Mouse (Mus musculus) adrenal gland, adult (tissue): ENCODE measurements around the gene Cyba.

Source experiments
- DNase-seq, 2 experiments: peaks; one replicate each; pipeline ENCODE4 v3.0.0; 2022 to 2023; ENCODE audit warnings: low spot score in 1 of 2; ENCODE audit not compliant: inconsistent age in 2 of 2

Gene Cyba

GRCm38 (mm10) chr8:122452154-122452553 lies 19.4 kb upstream of the Cyba start:
- no peak for DNase-seq

DNA sequence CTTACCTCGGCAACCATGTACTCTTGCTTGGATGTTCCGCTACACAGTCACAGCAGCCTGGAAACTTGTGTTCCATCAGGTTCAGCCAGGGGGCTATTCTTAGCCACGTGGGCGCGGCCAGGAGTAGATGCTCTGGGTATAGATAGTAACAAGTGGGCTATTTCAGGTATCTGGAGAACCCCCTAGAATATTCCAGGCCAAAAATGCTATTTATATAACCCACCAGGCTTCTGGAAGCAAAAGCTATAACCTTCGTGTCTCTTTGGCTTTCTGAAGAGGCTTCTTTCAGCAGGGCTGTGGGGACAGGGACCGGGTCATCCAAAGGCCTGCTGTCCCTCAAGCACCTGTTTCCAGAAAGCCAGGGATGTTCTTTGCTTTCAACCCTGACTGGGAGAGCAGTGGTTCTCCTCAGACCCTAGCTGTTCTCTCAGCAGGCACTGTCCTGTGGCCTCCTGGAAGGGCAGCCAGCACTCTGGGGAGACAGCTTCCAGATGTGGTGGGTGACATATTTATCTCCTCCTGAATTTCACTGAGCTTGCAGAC lies 18.5 kb upstream of the Cyba start:
- DNase-seq, result no peak

DNA sequence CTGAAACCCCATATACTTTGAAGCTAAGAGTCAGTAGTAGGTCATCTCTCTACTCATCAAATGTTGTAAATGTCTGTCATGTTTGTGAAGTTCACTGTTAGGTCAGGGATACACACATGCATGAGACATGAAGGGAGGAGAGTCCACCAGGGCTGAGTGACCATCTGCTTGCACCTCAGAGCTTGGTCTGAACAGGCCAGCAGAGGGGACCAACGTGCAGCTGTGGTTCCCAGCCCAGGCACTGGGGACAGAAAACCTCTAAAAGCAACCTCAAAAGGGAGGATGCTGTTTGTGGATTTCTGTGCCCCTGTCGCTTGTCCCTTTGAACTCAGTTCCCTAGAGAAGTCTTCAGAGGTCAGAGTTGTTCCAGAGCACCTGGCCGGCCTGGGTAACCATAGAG lies 12.5 kb upstream of the Cyba start:
- no peak for DNase-seq

DNA sequence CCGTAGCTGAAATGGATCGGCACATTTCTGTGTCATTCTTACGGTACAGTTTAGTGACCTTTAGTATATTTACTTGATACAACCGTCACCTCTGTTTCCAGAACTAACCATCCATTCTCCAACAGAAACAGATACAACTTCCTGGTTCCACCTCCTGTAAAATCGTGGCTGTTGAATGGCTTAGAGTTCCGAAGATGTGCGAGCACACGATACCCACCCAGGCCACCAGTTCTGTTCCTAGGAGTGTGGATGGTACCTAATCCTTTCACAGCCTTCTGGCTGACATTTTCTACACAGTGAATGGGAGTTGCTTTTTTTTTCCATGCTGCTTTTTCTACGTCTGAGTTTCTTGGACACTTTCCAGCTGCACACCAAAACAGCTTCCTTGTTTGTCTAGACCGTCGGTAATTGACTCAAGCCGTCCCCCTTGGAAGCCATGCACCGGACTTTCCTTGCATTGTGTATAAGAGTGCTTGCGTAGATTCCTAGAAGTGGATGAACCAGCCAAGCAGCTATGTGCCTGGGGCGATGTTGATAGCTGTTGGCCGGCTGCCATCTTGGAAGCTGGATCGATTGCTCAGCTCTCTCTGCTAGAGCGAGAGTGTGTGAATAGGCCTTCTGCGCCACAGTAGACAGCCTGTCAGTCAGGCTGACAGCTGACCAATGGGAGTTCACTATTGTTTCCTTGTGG lies 11.5 kb upstream of the Cyba start:
- peak; percentile 86 to 95 for DNase-seq

GRCm38 (mm10) chr8:122443262-122444006 lies 10.7 kb upstream of the Cyba start, which contains the start of gene Mvd:
Mvd (minus strand) TSS chr8:122443422.
- DNase-seq, result peak; percentile 99 to 100

GRCm38 (mm10) chr8:122442781-122443180 lies 10.1 kb upstream of the Cyba start:
- no peak for DNase-seq

GRCm38 (mm10) chr8:122442356-122442755 lies 9.6 kb upstream of the Cyba start:
- DNase-seq, result no peak

- DNase-seq, result no peak
Measured at GRCm38 (mm10) chr8:122441326-122441725, 8.6 kb upstream of the Cyba start.

- no peak for DNase-seq
Measured at GRCm38 (mm10) chr8:122439336-122439735, 6.6 kb upstream of the Cyba start.

GRCm38 (mm10) chr8:122437708-122438331 lies 5.1 kb upstream of the Cyba start:
- DNase-seq, result no peak

DNA sequence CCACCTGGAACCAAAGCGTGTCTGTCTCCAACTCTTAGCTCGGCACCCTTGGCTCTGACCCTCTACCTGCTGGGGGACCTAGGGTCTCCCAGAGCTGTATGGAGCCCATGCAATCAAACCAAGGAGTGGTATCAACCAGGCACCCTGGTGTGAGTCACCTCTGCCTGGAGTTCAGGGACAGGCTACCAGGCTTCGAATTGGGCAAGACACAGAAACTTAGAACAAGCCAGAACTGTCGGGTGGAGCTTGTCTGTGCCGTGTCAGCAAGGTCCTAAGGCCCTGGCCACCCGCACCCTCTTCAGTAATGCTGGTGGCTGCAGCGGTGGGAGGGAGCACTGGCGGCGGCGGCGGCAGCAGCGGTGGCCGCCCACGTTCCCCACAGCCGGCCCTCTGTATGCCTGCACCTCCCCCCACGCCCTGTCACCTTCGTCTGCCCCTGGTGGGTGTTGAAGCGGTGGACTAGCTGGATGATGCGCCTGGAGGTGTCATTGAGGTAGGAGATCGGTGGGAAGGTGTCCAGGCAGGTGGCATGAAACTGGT lies 3.9 kb upstream of the Cyba start:
- peak in 1 of 2 experiments; percentile 70 for DNase-seq

GRCm38 (mm10) chr8:122436146-122436545 lies 3.4 kb upstream of the Cyba start:
- DNase-seq, result no peak

DNA sequence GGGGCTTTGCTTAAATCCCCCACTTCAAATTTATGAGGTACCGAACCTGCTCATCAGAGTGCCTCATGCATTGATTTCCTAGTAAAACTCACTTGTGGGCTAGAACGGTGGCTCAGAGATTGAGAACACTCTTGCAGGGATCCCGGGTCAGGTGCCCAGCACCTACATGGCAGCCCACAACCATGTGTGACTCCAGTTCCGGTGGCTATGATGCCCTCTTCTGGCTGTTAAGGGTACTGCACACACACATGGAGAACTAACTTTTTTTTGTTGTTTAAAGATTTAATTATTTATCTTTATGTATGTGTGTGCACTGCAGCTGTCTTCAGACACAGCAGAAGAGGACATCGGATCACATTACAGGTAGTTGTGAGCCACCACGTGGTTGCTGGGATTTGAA lies 2.6 kb upstream of the Cyba start:
- no peak for DNase-seq

DNA sequence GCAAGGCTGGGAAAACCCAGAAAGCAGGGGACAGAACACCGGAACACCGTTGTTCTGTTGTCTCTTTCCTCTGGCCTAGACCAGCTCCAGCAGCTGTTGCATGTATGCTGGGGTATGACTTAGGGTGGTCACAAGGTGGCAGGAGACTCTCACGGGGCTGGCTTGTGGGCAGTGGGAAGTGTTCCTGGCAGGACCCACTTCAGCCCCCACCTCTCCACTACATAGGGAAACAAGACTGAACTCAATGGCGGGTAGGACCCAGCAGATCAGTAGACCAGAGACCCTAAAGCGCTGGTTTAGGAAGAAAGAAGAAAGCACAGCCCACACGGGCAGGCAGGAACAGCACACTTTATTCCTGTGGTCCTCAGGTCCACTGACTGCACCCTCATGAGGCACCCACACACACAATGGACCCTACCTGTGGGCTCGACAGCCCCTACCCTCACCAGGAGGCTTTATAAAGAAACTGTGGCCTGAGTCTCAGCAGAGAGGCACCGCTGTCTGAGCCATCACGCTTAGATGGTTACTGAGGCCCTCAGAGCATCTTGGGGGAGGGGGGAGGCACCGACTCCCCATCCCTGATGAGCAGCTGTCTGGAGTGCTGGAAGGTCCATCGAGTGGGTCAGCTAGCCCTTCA lies 657 bp upstream of the Cyba start:
- no peak for DNase-seq

- DNase-seq, result no peak
Measured at GRCm38 (mm10) chr8:122431694-122432442, 862 bp downstream of the Cyba start.

- no peak for DNase-seq
Measured at GRCm38 (mm10) chr8:122430646-122431045, 2.1 kb downstream of the Cyba start.

DNA sequence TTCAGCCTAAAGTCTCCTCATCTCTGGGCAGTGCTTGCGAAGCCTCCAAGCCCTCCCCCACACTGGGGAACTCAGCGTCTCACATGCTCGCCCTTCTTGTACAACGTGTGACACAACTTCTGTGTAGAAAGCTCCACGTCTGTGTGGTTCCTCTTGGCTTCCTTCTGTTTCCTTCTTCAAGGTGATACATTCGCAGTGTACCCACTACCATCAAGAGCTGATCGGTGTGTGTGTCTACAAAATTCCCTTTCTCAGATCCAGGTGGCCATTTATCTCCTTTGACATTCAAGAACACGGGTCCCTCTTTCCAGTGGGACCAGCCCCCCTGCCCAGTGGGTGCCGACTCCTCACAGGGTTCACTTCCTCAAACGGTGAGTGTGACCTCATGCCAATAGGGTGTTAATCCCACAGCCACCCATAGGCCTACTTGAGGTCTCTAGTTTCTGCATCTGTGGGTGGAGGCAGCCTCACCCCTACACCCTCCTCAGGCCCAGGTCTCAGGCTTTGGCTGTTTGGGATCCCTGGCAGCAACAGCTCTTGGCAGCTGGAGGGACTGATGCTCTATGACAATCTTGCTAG lies 2.6 kb downstream of the Cyba start:
- no peak for DNase-seq

GRCm38 (mm10) chr8:122428163-122428562 lies 4.6 kb downstream of the Cyba start:
- DNase-seq, result no peak

DNA sequence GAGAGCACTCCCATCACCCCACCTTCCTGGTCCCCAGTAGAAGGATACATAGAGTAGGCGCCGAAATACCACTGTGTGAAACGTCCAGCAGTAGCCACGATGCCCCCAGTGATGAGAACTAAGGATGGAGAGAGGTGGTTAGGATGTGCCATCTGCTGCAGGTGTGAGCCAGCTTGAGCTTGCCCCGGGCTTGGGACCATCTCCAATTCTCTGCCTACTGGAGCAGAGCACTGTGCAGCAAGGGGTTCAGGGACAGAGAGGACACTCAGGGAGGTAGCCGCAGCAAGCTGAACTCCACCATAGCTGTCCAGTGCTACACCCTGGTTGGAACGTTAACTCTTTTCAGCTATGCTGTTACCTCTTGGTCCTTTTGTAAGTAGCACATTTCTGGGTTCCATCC lies 5.1 kb downstream of the Cyba start:
- no peak for DNase-seq

GRCm38 (mm10) chr8:122426145-122426544 lies 6.6 kb downstream of the Cyba start:
- no peak for DNase-seq
